Mouse (Mus musculus) heart, postnatal 0 days (tissue): Measurements from ENCODE around the gene Tmem98. TPM values are rescaled to one million over a fixed set of nuclear protein-coding genes. Genes with fewer than 3 reads are reported as not detected.

ENCODE experiments used
- ATAC-seq: fragments of 200-750 bp; cut with Nextera tagmentation; 2 replicates; pipeline ENCODE4 v1.8.0; 2017; ENCODE audit warnings: low read depth, moderate number of reproducible peaks, moderate library complexity; ENCODE audit not compliant: insufficient read depth
- DNase-seq: peaks from one replicate; pipeline ENCODE4 v3.0.0-alpha.2; 2016; ENCODE audit warnings: low spot score
- H3K27ac ChIP-seq: fragments of 300-500 bp; sonication (generic); 2 replicates; pipeline ENCODE4 v1.5.1; 2014; ENCODE audit warnings: low read depth, mild to moderate bottlenecking
- H3K27me3 ChIP-seq: fragments of 300-500 bp; sonication (generic); 2 replicates; pipeline ENCODE4 v1.6.1; 2014; ENCODE audit warnings: low read length, mixed read lengths; ENCODE audit not compliant: control insufficient read depth, insufficient read depth
- H3K36me3 ChIP-seq: fragments of 300-500 bp; sonication (generic); replicated peaks from 2 replicates; pipeline ENCODE4 v1.6.1; 2014; ENCODE audit warnings: low read length, mixed read lengths; ENCODE audit not compliant: control insufficient read depth, insufficient read depth
- H3K4me1 ChIP-seq: fragments of 300-500 bp; sonication (generic); 2 replicates; pipeline ENCODE4 v1.6.1; 2014; ENCODE audit warnings: antibody characterized with exemption; ENCODE audit not compliant: control insufficient read depth, insufficient read depth
- H3K4me2 ChIP-seq: fragments of 300-500 bp; sonication (generic); 2 replicates; pipeline ENCODE4 v1.6.1; 2014; ENCODE audit warnings: low read depth, mild to moderate bottlenecking, low read length, moderate library complexity
- H3K4me3 ChIP-seq: fragments of 300-500 bp; sonication (generic); 2 replicates; pipeline ENCODE4 v1.5.1; 2014; ENCODE audit warnings: low read depth, low read length
- H3K9ac ChIP-seq: fragments of 300-500 bp; sonication (generic); replicated peaks from 2 replicates; pipeline ENCODE4 v1.6.1; 2014; ENCODE audit warnings: low read depth, low read length, mixed read lengths
- H3K9me3 ChIP-seq: fragments of 300-500 bp; sonication (generic); replicated peaks from 2 replicates; pipeline ENCODE4 v1.6.1; 2016; ENCODE audit warnings: low read length; ENCODE audit not compliant: control insufficient read depth
- CTCF ChIP-seq: IDR thresholded peaks from 2 replicates; pipeline ENCODE4 v1.5.1; 2016; ENCODE audit warnings: antibody characterized with exemption, control low read depth, low read depth
- EP300 ChIP-seq: IDR thresholded peaks from 2 replicates; pipeline ENCODE4 v1.6.1; 2016; ENCODE audit warnings: antibody characterized with exemption, low read depth
- WGBS: fragments of 180-500 bp; shearing (Covaris S2); extraction: QIAGEN DNeasy Blood & Tissue Kit; methylation state at CpG from one replicate; pipeline ENCODE4 v1.1.7; 2014; 5-methylcytosine and 5-hydroxymethylcytosine counted together
- polyA plus RNA-seq: library from polyadenylated mRNA; unstranded; fragments of >200 nt; fragmentation: Nextera tagmentation; extraction: Ambion mirVana; gene quantifications from 2 replicates; pipeline ENCODE4 v1.2.1, GENCODE M21; 2015
- total RNA-seq: library from RNA; depleted of rRNA; stranded (reverse); fragments of >200 nt; gene quantifications from 2 replicates; pipeline ENCODE4 v1.2.3, GENCODE M21; 2014; ENCODE audit warnings: low replicate concordance

Gene Tmem98
- total and polyA plus RNA-seq, 2 experiments from 2014 or later = 74.4 to 111 TPM

DNA sequence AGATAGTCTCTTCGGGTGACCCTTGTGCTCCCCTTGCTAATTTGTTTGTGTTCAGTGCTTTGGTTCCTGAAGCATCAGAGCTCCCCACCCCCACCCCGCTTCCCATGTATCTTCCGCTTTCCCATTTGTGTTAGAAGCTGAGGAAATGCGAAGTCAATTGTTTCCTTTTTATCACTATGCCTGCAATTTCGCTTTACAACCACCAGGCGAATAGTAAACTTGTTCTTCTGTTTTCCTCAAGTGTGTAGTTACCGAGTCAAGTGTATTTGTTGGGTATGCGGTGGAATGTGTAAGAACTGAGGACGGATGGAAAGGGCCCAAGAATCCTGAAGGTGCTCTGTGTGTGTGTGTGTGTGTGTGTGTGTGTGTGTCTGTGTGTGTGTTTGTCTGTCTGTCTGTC, 11.8 kb downstream of the Tmem98 start:
- DNase-seq = no peak
- H3K4me1 ChIP-seq = peaks cover 13% of the 10 kb centered on the region
- H3K27ac ChIP-seq = peak overlapping the region; percentile 73; the same call in 1 of the 2 replicates
- peaks cover 21% of the 10 kb centered on the region; the same call in 1 of the 2 replicates for H3K36me3 ChIP-seq
- ATAC-seq = no peak
- H3K9me3 ChIP-seq = no peaks in the 10 kb centered on the region
- TF ChIP-seq EP300 (no peak), CTCF (0 out of 2 replicates have a peak, but pooled peaks have one; percentile 17)
- 73% methylated on average over 9 of the region's 9 CpGs for whole genome bisulfite sequencing
- H3K4me2 ChIP-seq = no peak overlapping the region
- no peaks in the 10 kb centered on the region for H3K27me3 ChIP-seq
- H3K9ac ChIP-seq = no peak overlapping the region
- no peak overlapping the region for H3K4me3 ChIP-seq

DNA sequence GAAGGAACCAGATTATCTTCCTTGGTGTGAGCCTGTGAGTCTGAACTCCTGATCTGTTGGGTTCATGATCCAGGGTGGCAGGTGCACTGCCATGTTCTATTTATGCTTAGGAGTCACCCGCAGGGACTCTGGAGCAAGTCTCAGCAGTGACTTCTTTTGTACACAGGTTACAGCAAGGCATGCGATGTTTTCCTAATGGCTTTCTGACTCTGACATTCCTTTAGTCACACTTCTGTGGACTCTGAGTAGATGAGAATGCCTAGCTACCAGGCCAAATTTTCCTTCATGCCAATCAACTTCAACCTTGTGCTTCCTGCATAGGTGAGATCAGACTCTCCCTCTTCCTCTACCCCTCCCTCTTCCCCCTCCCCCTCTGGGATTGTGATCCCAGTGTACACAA, 25.4 kb downstream of the Tmem98 start:
- Histone ChIP-seq H3K27ac (no peak overlapping the region), H3K4me3 (no peak overlapping the region), H3K27me3 (no peaks in the 10 kb centered on the region), H3K9me3 (no peaks in the 10 kb centered on the region), H3K4me1 (no peaks in the 10 kb centered on the region), H3K9ac (no peak overlapping the region), H3K4me2 (no peak overlapping the region), H3K36me3 (no peaks in the 10 kb centered on the region)
- ATAC-seq = no peak
- TF ChIP-seq EP300 = no peak
- TF ChIP-seq CTCF = no peak
- DNase-seq = no peak
- 69% methylated on average over 2 of the region's 2 CpGs for WGBS

DNA sequence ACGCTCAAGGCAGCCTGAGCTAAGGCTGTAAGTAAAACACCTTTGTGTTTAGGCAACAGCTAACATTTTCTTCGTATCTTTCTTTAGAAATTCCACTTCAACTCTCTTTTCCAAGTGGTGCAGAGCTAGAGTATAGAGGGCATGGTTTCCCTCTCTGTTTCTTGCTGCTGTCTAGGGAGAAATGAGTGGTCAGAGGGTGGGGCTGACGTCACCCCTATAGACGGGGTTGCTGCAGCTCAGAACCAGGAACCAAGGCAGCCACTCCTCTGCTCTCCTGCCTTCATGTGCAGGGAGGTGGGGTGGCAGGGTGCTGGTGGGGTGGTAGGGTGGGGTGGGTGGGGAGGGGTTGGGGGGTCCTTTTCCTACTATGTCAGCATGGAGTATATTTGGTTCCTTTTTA, 25.9 kb downstream of the Tmem98 start:
- H3K27me3 ChIP-seq = no peaks in the 10 kb centered on the region
- H3K9ac ChIP-seq = no peak overlapping the region
- no peak overlapping the region for H3K27ac ChIP-seq
- DNase-seq (no peak), ATAC-seq (no peak)
- H3K4me1 ChIP-seq = no peaks in the 10 kb centered on the region
- H3K4me2 ChIP-seq = no peak overlapping the region
- no peaks in the 10 kb centered on the region for H3K9me3 ChIP-seq
- no peaks in the 10 kb centered on the region for H3K36me3 ChIP-seq
- WGBS = 61% methylated on average over 4 of the region's 4 CpGs
- no peak overlapping the region for H3K4me3 ChIP-seq
- TF ChIP-seq EP300 = no peak
- no peak for TF ChIP-seq CTCF

DNA sequence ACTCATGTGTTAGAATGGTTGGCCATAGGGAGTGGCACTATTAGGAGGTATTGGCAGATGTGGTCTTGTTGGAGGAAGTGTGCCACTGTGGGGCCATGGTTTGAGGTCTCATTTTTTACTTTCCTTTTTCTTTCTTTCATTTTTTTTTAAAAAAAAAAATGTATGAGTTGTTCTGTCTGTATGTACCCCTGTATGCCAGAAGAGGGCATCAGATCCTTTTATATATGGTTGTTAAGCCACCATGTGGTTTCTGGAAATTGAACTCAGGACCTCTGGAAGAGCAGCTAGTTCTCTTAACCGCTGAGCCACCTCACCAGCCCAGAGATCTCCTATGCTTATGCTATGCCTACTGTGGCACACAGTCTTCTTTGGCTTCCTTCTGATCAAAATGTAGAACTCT, 28.7 kb downstream of the Tmem98 start:
- Histone ChIP-seq H3K27me3 (no peaks in the 10 kb centered on the region; the same call in 1 of the 2 replicates), H3K9ac (no peak overlapping the region), H3K4me1 (no peaks in the 10 kb centered on the region), H3K4me2 (no peak overlapping the region), H3K36me3 (no peaks in the 10 kb centered on the region), H3K9me3 (no peaks in the 10 kb centered on the region), H3K27ac (no peak overlapping the region), H3K4me3 (no peak overlapping the region)
- DNase-seq (no peak), ATAC-seq (no peak)
- TF ChIP-seq CTCF (no peak), EP300 (no peak)
- WGBS = 67% methylated on average over 1 of the region's 1 CpGs

DNA sequence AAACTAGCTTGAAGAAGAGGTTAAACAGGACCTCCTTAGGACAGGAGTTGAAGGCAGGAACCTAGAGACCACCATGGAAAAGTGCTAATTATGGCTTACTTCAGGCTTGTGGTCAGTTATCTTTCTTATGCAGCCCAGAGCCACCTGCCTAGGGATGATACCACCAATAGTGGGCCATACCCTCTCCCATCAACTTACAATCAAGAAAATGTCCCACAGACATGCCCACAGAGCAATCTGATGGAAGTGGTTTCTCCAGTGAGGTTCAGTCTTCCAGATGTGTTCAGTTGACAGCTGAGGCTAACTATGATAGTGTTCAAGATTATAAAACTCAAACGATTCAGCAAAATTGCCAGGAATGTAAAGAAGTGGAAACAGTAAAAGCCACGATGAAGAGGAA, 33.5 kb downstream of the Tmem98 start:
- TF ChIP-seq CTCF = no peak
- TF ChIP-seq EP300 = no peak
- ATAC-seq (no peak), DNase-seq (no peak)
- H3K27me3 ChIP-seq = no peaks in the 10 kb centered on the region; the same call in 1 of the 2 replicates
- H3K9ac ChIP-seq = no peak overlapping the region
- H3K4me2 ChIP-seq = no peak overlapping the region
- H3K9me3 ChIP-seq = no peaks in the 10 kb centered on the region
- H3K4me1 ChIP-seq = no peaks in the 10 kb centered on the region
- H3K27ac ChIP-seq = no peak overlapping the region
- no peaks in the 10 kb centered on the region for H3K36me3 ChIP-seq
- no peak overlapping the region for H3K4me3 ChIP-seq
- WGBS = 69% methylated on average over 2 of the region's 2 CpGs

DNA sequence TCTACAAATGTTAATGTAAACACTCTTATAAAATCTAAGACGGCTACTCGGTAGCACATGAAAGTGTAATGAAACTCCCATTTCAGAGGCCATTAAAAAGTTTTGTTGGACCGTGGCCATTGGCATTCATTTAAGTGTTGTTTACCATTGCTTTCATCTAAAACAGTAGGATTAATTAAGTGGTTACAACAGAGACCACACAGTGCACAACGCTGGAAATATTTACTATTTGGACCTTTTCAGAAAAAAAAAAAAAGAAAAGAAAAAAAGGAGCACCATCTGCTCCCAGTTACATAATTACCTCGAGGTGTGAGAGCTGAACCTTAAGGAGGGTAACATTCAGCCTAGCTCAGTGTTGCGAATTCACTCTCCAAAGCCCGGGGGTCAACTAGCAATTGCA, 35.5 kb downstream of the Tmem98 start:
- Histone ChIP-seq H3K9me3 (no peaks in the 10 kb centered on the region), H3K9ac (no peak overlapping the region), H3K4me3 (no peak overlapping the region), H3K4me1 (no peaks in the 10 kb centered on the region), H3K4me2 (no peak overlapping the region), H3K36me3 (no peaks in the 10 kb centered on the region), H3K27me3 (no peaks in the 10 kb centered on the region; the same call in 1 of the 2 replicates), H3K27ac (no peak overlapping the region)
- TF ChIP-seq CTCF (no peak), EP300 (no peak)
- ATAC-seq = no peak
- no peak for DNase-seq
- WGBS = 78% methylated on average over 7 of the region's 7 CpGs
